Mouse (Mus musculus) mesoderm, embryonic 11.5 days (tissue): ENCODE results near the gene Adap1.
"Not testable (repeated sequence)": the region's sequence is repeated elsewhere in the genome, so short reads cannot be mapped to it uniquely, and the experiment has no call there.

Experiments
- DNase-seq: peaks from one replicate; pipeline ENCODE4 v3.0.0-alpha.2; 2012; ENCODE audit warnings: low read depth, low spot score

Adap1 gene

GRCm38 (mm10) chr5:139351134-139351533 lies 25.7 kb upstream of the Adap1 start, which contains the start of gene Cox19:
Gene Cox19, minus strand, starts transcription at chr5:139351418.
- DNase-seq: no peak

- DNase-seq: no peak
These were observed 24.3 kb upstream of the Adap1 start for GRCm38 (mm10) chr5:139349713-139350112.

GRCm38 (mm10) chr5:139347225-139347624 lies 21.8 kb upstream of the Adap1 start:
- no peak for DNase-seq

GRCm38 (mm10) chr5:139345364-139345714 lies 19.9 kb upstream of the Adap1 start:
- no peak for DNase-seq

DNA sequence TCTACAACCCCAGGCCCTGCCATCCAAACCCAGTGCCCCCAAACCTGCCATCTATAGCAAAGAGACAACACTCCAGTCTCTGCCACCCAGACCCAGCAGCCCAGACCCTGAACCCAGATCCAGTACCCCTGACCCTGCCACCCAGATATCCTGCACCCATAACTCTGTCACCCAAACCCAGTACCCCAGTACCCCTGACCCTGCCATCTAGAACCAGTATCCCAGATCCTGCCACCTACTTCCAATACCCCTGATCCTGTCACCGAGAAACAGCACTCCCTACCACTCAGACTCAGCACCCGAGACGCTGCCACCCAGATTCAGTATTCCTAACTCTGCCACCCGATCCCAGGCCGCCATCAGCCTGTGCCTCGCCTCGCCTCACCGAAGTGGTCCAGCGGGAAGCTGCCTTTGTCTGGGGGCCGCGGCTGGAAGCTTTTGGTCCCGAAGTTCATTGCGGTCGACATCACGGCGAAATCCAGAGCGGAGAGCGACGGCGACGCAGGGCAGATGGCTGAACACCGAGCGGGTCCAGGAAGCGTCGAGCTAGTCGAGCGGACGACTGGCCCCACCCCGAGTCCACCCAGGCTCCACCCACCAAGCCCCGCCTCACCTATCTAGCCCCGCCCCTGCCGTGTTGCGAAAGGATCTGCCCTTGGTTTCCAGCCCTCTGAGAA lies 19.4 kb upstream of the Adap1 start:
- peak; percentile 94 for DNase-seq

GRCm38 (mm10) chr5:139344021-139344686 lies 18.7 kb upstream of the Adap1 start:
- peak; percentile 87 for DNase-seq

DNA sequence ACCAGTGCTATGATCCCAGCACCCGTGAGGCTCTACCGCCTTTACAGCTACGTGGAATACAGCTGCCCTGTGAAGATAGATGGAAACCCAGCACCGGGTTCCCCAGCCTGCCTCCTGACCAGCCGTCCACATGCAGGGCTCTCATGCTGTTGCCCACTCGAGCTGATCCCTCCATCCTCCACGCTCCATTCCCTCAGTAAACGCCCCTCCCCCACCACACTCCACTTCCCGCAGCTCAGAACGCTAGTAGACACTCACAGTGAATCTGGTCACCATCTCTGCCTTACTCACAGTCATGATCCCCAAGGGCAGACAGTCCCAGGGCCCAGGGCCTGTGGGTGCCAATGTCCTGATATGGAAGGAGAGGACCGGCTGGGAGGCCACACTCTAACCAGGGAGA lies 13.5 kb upstream of the Adap1 start:
- no peak for DNase-seq

GRCm38 (mm10) chr5:139338403-139338802 lies 13.0 kb upstream of the Adap1 start:
- no peak for DNase-seq

DNA sequence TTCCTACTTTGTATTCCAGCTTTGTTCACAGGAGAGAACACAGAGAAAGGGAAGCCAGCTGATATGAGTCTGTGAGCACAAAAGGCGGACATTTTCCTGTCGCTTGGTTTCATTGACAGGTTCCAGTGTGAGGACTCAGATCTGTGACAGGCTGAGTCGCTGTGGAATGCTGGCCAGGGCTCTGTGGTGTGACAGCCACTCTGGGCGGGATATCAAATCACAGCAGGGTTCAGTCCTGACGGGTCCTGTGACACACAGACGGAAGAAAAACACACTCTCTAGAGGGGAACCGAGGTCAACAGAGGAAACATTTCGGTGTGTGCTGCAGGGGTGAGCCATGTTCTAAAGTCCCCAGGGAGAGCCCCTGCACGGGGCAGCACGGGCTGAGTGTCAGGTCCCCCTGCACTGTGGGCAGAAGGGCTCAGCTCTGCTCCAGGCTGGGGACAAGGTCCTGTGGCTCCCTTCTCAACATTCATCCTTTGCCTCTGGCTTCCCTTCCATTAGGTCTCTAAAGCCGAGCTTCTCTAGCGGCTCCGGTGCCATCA lies 12.5 kb upstream of the Adap1 start:
- DNase-seq: no peak

GRCm38 (mm10) chr5:139335634-139336033 lies 10.2 kb upstream of the Adap1 start:
- no peak for DNase-seq

DNA sequence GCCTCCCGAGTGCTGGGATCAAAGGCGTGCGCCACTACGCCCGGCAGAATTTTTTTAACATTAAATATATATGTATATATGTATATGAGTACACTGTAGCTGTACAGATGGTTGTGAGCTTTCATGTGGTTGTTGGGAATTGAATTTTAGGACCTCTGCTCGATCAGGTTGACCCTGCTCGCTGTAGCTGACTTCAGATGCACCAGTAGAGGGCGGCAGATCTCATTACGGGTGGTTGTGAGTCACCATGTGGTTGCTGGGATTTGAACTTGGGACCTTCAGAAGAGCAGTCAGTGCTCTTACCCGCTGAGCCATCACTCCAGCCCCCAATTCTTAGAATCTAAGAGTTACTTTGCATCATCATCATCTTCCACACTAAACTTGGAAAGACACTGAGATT lies 9.0 kb upstream of the Adap1 start:
- DNase-seq: not testable (repeated sequence)

GRCm38 (mm10) chr5:139333301-139334013 lies 8.0 kb upstream of the Adap1 start:
- DNase-seq: no peak

GRCm38 (mm10) chr5:139332590-139333272 lies 7.3 kb upstream of the Adap1 start:
- DNase-seq: no peak

GRCm38 (mm10) chr5:139331742-139332141 lies 6.3 kb upstream of the Adap1 start:
- DNase-seq: peak; percentile 80

GRCm38 (mm10) chr5:139330766-139331165 lies 5.3 kb upstream of the Adap1 start:
- no peak for DNase-seq

DNA sequence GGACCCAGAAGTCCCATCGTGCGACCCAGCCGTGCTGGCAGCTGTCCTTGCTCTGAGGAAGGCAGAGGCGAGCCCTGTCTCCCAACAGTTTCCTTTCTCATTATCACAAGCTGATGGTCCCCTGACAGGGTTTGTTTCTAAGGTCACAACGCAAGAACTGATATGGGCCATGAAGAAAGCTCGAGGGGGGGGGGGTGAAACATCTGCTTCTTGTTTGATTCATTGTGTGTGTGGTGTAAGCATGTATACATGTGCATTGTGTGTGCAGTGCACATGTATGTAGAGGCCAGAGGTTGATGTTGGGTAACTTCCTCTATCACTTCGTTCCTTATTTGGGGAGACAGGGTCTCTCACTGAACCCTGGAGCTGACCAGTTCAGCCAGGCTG lies 2.2 kb upstream of the Adap1 start:
- no peak for DNase-seq

DNA sequence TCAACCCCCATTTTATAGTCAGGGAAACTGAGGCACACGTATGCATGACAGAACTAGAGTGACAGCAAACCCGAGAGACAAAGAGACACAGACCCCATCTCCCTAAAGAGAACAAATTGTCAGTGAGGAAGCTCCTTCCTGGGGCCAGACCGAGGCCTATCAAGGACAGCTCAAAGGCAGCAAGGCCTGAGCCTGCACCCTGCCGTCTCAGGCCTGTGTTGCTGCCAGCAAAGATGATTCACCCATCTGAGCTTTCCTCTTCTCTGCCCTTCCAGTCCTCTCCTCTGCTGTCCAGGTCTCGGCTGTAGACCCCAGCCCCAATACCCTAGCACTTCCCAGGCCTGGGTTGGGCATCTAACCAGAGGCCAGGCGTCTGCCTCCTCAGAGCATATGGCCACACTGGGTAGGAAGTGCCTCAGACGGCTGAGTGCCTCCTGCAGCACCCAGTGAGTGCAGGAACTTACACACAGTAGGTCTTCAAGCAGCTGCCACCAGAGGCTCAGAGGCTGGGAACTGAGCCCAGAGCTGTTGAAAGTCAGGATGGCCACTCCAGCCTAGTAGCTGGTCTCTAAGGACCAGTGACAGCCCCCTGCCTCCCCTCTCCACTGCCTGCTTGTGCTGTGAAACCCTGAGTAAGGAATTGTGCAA lies 1.7 kb upstream of the Adap1 start:
- DNase-seq: no peak

- no peak for DNase-seq
These were observed 782 bp upstream of the Adap1 start for GRCm38 (mm10) chr5:139326111-139326696.

DNA sequence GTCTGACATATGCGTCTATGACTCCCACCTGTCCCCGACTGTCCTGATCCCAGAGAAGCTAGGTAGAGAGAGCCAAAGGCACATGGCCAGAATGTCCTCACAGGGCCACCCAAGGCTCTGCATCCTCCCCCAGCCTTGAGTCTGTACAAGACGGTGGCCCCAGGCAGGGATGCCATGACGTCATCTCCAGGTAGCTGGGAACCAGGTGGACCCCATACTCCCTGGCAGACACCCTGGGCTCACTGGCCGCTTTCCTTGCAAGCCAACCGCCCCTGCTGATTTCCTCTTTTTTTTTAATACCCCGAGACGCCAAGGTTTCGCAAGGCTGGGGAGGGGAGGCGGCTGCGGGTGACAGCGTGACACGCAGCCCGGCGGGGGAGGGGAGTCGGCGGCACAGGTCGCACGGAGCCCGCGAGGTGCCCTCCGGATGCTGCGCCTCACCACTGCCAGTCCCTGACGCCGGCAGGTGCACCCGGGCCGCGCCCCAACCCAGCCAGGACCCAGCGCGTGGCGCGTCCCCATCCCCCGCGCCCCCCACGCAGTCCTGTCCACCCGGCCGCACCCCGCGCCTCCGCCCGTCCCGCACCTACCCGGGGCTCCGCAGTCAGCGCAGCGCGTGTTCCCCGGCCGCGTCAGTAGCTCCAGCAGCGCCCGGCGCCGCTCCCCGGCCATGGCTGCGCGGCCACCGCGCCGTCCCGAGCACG lies 579 bp downstream of the Adap1 start:
- no peak for DNase-seq

DNA sequence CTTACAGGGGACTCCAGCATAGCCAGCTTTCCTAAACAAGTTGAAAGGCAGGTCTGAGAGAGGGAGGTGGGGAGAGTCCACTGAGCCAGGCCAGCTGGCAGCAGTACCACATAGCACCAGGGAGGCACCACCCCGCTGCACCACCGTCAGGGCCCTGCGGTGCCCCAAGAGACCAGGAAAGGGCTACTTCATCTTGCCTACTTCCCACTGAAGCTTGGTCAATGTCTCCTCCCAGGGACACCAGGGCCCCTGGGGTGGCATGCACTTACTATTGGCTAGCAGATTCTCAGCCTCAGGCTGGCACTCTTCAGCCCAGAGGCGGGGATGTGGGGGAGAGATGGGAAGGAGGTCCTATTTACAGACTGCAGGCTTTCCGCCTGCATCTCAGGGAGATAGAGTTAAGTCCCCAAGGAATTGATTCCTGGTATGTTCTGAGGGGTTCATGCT lies 1.4 kb downstream of the Adap1 start:
- DNase-seq: no peak
